Mouse (Mus musculus) midbrain, postnatal 0 days (tissue): ENCODE data around the gene Fam241a. TPM values are rescaled to one million over a fixed set of nuclear protein-coding genes. Genes with fewer than 3 reads are reported as not detected.

Experiments used
- ATAC-seq: fragments of 200-750 bp; cut with Nextera tagmentation; 2 replicates; pipeline ENCODE4 v1.8.0; 2017; ENCODE audit warnings: moderate number of reproducible peaks, mild to moderate bottlenecking, moderate TSS enrichment, moderate library complexity; ENCODE audit not compliant: low FRiP score
- DNase-seq: peaks from one replicate; pipeline ENCODE4 v3.0.0-alpha.2; 2015; ENCODE audit warnings: low spot score
- H3K27ac ChIP-seq: fragments of 300-500 bp; sonication (generic); 2 replicates; pipeline ENCODE4 v1.5.1; 2014; ENCODE audit warnings: low read depth, mild to moderate bottlenecking, low read length, mixed read lengths
- H3K27me3 ChIP-seq: fragments of 300-500 bp; sonication (generic); 2 replicates; pipeline ENCODE4 v1.6.1; 2014; ENCODE audit warnings: low read length, control low read depth, mixed read lengths; ENCODE audit not compliant: insufficient read depth
- H3K36me3 ChIP-seq: fragments of 300-500 bp; sonication (generic); 2 replicates; pipeline ENCODE4 v1.6.1; 2014; ENCODE audit warnings: low read length, control low read depth, mixed read lengths; ENCODE audit not compliant: insufficient read depth
- H3K4me1 ChIP-seq: fragments of 300-500 bp; sonication (generic); 2 replicates; pipeline ENCODE4 v1.6.1; 2014; ENCODE audit warnings: mild to moderate bottlenecking, control low read depth, antibody characterized with exemption, low read length, mixed read lengths; ENCODE audit not compliant: insufficient read depth
- H3K4me2 ChIP-seq: fragments of 300-500 bp; sonication (generic); 2 replicates; pipeline ENCODE4 v1.6.1; 2014; ENCODE audit warnings: low read depth, mild to moderate bottlenecking, low read length, mixed read lengths; ENCODE audit not compliant: poor library complexity, severe bottlenecking
- H3K4me3 ChIP-seq: fragments of 300-500 bp; sonication (generic); 2 replicates; pipeline ENCODE4 v1.5.1; 2014; ENCODE audit warnings: low read depth, mild to moderate bottlenecking, low read length, moderate library complexity
- H3K9ac ChIP-seq: fragments of 300-500 bp; sonication (generic); replicated peaks from 2 replicates; pipeline ENCODE4 v1.6.1; 2014; ENCODE audit warnings: mild to moderate bottlenecking, low read length, moderate library complexity, mixed read lengths; ENCODE audit not compliant: poor library complexity, severe bottlenecking
- H3K9me3 ChIP-seq: fragments of 300-500 bp; sonication (generic); 2 replicates; pipeline ENCODE4 v1.6.1; 2016; ENCODE audit warnings: low read length, control low read depth
- CTCF ChIP-seq: IDR thresholded peaks from 2 replicates; pipeline ENCODE4 v1.5.1; 2016; ENCODE audit warnings: antibody characterized with exemption, mild to moderate bottlenecking
- WGBS: fragments of 180-500 bp; shearing (Covaris S2); extraction: QIAGEN DNeasy Blood & Tissue Kit; methylation state at CpG from one replicate; pipeline ENCODE4 v1.1.7; 2014; 5-methylcytosine and 5-hydroxymethylcytosine counted together
- polyA plus RNA-seq: library from polyadenylated mRNA; unstranded; fragments of >200 nt; fragmentation: Nextera tagmentation; extraction: Ambion mirVana; gene quantifications from 2 replicates; pipeline ENCODE4 v1.2.1, GENCODE M21; 2015
- total RNA-seq: library from RNA; depleted of rRNA; stranded (reverse); fragments of >200 nt; gene quantifications from 2 replicates; pipeline ENCODE4 v1.2.3, GENCODE M21; 2014

Gene Fam241a
- total and polyA plus RNA-seq, 2 experiments from 2014 or later: 4.7 to 7.9 TPM

DNA sequence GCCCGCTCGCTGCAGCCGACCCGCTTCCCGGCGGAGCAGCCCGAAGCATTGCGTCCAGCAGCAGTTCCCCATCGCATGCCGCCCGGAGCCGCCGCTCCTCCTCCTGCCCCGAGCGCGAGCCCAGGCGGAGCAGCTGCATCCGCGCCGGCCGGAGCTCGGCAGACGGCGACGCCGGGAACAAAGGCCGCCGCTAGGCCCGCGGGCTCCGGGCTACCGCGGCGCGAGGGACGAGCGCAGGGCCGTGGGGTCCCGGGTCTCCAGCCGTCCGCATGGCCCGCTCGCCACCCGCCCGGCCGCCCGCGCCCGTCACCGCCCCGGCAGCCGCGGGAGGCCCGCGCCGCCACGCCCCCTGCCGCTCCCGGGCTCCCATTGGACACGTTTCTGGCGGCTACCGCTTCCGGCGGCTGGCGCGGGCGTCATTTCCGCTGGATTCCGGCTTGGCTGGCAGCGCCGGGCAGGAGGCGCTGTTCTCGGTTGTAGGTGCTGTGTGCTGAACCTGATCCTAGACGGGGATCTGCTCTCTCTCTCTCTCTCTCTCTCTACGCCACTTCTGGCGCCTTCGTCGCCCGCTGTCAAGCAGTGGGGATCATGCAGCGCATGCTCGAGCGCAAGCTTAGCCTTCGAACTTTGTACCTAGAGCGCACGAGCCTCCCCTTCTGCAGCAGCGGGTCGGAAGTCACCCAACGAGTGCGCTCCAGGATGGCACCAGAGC lies 58.8 kb downstream of the Fam241a start, which contains the start of gene Ap1ar:
Gene Ap1ar, minus strand, starts transcription at position 370 of the 712 bp plus-strand sequence.
- H3K4me2 ChIP-seq: peak within 1 kb of the TSS; percentile 78
- H3K4me3 ChIP-seq: peak within 1 kb of the TSS; percentile 91
- peak; percentile 82 for TF ChIP-seq CTCF
- WGBS: under 1% methylated on average over 67 of the region's 89 CpGs
- H3K36me3 ChIP-seq: no peaks in the 10 kb centered on the region
- DNase-seq (peak; percentile 98), ATAC-seq (peak; percentile 97)
- H3K9ac ChIP-seq: peak within 1 kb of the TSS; percentile 94
- no peaks in the 10 kb centered on the region for H3K9me3 ChIP-seq
- H3K27me3 ChIP-seq: no peaks in the 10 kb centered on the region
- H3K27ac ChIP-seq: peak within 1 kb of the TSS; percentile 80
- H3K4me1 ChIP-seq: peaks cover 7% of the 10 kb centered on the region

DNA sequence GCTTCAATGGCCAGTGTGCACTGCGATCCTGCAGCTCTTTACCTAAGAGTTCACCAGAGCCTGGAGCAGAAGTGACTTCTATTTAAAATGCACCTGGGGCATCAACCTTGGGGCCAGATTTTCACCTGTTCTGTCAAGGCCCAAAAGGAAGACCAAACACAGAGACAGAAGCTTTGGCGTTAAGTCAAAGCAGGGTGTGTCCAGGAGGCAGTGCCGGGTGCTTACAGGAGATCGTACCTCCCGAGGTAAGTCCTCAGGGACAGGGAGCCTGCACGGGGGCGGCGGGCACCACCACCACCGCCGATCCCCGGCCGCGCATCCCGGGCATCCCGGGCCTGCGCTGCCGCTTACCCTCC lies 59.3 kb downstream of the Fam241a start:
- peak overlapping the region; percentile 80 for H3K27ac ChIP-seq
- H3K9me3 ChIP-seq: no peaks in the 10 kb centered on the region
- H3K4me3 ChIP-seq: peak overlapping the region; percentile 91
- H3K9ac ChIP-seq: peak overlapping the region; percentile 94
- DNase-seq: no peak
- H3K27me3 ChIP-seq: no peaks in the 10 kb centered on the region
- peaks cover 7% of the 10 kb centered on the region for H3K4me1 ChIP-seq
- TF ChIP-seq CTCF: no peak
- 0 out of 2 replicates have a peak, but pooled peaks have one; percentile 0 for ATAC-seq
- peak overlapping the region; percentile 78 for H3K4me2 ChIP-seq
- H3K36me3 ChIP-seq: peaks cover 2% of the 10 kb centered on the region; the same call in 1 of the 2 replicates
- WGBS: 0% methylated on average over 6 of the region's 17 CpGs

DNA sequence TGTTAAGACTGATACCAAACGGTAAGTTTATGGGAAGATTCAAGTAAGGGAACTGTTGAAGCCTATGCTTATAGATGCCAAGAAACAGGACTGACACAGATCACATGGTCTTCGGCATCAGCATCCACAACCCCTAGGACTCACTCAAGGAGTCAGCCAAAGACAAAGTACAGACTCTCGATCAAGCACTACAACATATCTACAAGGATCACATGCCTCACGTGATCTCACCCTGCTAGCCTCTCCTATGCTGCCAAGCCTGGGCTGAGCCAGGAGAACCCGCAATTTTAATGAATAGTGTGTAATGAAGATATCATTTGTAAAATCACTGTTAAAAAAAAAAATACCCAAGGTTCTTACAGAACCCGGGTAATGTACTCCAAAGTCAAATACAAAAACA lies 60.5 kb downstream of the Fam241a start:
- H3K9me3 ChIP-seq: no peaks in the 10 kb centered on the region
- no peak overlapping the region for H3K4me3 ChIP-seq
- DNase-seq (no peak), ATAC-seq (no peak)
- WGBS: 84% methylated on average over 6 of the region's 6 CpGs
- TF ChIP-seq CTCF: no peak
- peaks cover 3% of the 10 kb centered on the region; the same call in 1 of the 2 replicates for H3K36me3 ChIP-seq
- peak overlapping the region; percentile 78; the same call in 1 of the 2 replicates for H3K4me2 ChIP-seq
- peaks cover 7% of the 10 kb centered on the region for H3K4me1 ChIP-seq
- no peaks in the 10 kb centered on the region for H3K27me3 ChIP-seq
- no peak overlapping the region for H3K27ac ChIP-seq
- 0 out of 2 replicates have a peak overlapping the region, but pooled peaks have one; percentile 29 for H3K9ac ChIP-seq

DNA sequence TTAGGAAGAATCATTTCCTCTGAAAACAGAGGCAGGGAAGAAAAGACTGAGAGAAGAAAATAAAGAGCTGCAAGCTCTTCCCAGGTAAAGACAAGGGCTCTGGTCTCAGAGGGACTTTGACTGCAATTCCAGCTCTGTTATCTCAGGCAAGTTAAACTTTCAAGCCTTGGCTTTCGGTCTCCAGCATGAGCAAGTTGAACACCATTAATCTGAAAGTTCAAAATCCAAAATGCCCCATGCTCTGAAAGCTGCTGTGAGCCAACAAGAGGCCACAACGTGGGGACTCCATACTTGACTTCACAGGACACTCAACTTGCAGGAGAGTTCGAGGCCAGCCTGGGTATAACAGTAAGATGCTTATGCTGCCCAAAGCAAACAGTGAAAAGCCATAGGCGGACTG lies 62.1 kb downstream of the Fam241a start:
- H3K27ac ChIP-seq: no peak overlapping the region
- ATAC-seq (no peak), DNase-seq (no peak)
- H3K9ac ChIP-seq: no peak overlapping the region
- H3K4me1 ChIP-seq: peaks cover 7% of the 10 kb centered on the region
- TF ChIP-seq CTCF: no peak
- no peaks in the 10 kb centered on the region for H3K27me3 ChIP-seq
- WGBS: 91% methylated on average over 4 of the region's 4 CpGs
- H3K36me3 ChIP-seq: peaks cover 3% of the 10 kb centered on the region; the same call in 1 of the 2 replicates
- no peak overlapping the region for H3K4me3 ChIP-seq
- no peaks in the 10 kb centered on the region for H3K9me3 ChIP-seq
- no peak overlapping the region for H3K4me2 ChIP-seq

DNA sequence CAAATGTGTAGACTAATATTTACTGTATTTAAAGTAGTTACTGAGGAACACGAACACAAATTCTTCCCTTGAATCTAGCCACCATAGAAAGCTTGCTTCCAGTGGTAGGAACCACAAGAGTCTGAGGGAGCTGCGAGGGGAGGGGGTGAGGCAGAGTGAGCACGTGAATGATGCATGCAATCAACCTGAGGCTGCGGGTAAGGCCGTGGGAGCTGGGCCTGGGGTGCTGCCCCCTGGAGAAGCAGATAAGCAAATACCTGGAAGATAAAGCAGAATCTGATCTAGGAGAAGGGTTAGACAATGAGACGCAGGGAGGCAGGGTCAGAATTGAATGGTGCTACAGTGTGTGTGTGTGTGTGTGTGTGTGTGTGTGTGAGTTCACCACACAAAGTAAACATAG lies 65.0 kb downstream of the Fam241a start:
- 64% methylated on average over 6 of the region's 6 CpGs for WGBS
- Histone ChIP-seq H3K36me3 (peaks cover 3% of the 10 kb centered on the region; the same call in 1 of the 2 replicates), H3K27me3 (no peaks in the 10 kb centered on the region), H3K27ac (no peak overlapping the region), H3K9ac (no peak overlapping the region), H3K4me1 (peaks cover 7% of the 10 kb centered on the region), H3K4me3 (no peak overlapping the region), H3K9me3 (no peaks in the 10 kb centered on the region), H3K4me2 (no peak overlapping the region)
- TF ChIP-seq CTCF: no peak
- DNase-seq (no peak), ATAC-seq (no peak)

DNA sequence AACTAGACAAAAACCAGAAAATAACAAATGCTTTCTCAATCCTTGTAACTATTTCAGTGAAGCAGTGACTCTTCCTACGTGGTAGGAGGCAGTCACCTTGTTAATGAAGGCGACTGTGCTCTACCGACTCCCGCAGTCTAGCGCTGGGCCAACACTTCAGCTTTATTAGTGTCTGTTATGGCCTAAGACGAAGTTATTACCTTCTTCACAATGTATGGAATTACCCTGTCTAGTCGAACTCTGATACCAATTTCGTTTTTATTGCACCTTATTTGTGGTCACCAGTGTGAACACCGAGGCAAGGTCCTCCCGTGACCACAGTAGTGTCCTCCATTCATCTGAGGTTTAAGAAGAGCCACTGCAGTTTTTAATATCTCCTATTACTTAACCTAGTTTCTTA lies 65.9 kb downstream of the Fam241a start:
- H3K4me1 ChIP-seq: 0 out of 2 replicates have a peak, but pooled peaks cover under 1% of the 10 kb centered on the region
- no peak overlapping the region for H3K9ac ChIP-seq
- no peak overlapping the region for H3K27ac ChIP-seq
- WGBS: 91% methylated on average over 10 of the region's 10 CpGs
- no peak overlapping the region for H3K4me2 ChIP-seq
- H3K27me3 ChIP-seq: no peaks in the 10 kb centered on the region
- no peak overlapping the region for H3K4me3 ChIP-seq
- TF ChIP-seq CTCF: no peak
- DNase-seq (no peak), ATAC-seq (no peak)
- H3K36me3 ChIP-seq: peaks cover 3% of the 10 kb centered on the region; the same call in 1 of the 2 replicates
- no peaks in the 10 kb centered on the region for H3K9me3 ChIP-seq
